Mouse (Mus musculus): Measurements from ENCODE around the gene Lyz2. TPM values are rescaled to one million over a fixed set of nuclear protein-coding genes. Genes with fewer than 3 reads are reported as not detected.
"Not testable (repeated sequence)": the region's sequence is repeated elsewhere in the genome, so short reads cannot be mapped to it uniquely, and the experiment has no call there.

Lyz2 gene
- polyA plus RNA-seq, 1 experiment: 4,776 TPM

GRCm38 (mm10) chr10:117299901-117300520 lies 17.9 kb upstream of the Lyz2 start:
- DNase-seq: no peak
- no peak for TF ChIP-seq POLR2A (IDR thresholded peaks at IDR 0.05; ENCODE audit: borderline replicate concordance, extremely low read depth, low read depth, low read length)
- no peak for TF ChIP-seq CTCF (IDR thresholded peaks at IDR 0.05; ENCODE audit: insufficient read depth, low read length)
- peaks cover 3% of the 10 kb centered on the region for H3K4me1 ChIP-seq (ENCODE audit: control insufficient read depth, insufficient read depth, low read length)
- no peak overlapping the region for H3K4me3 ChIP-seq (replicated peaks; ENCODE audit: extremely low read depth, low read depth, low read length)
- 79% methylated on average over 5 of the region's 5 CpGs for WGBS

GRCm38 (mm10) chr10:117299106-117299505 lies 17.0 kb upstream of the Lyz2 start:
- peaks cover 3% of the 10 kb centered on the region for H3K4me1 ChIP-seq (ENCODE audit: control insufficient read depth, insufficient read depth, low read length)
- no peak overlapping the region for H3K4me3 ChIP-seq (replicated peaks; ENCODE audit: extremely low read depth, low read depth, low read length)
- TF ChIP-seq CTCF (IDR thresholded peaks at IDR 0.05; ENCODE audit: insufficient read depth, low read length) (no peak), POLR2A (IDR thresholded peaks at IDR 0.05; ENCODE audit: borderline replicate concordance, extremely low read depth, low read depth, low read length) (no peak)
- 89% methylated on average over 4 of the region's 4 CpGs for WGBS
- no peak for DNase-seq

- WGBS: 70% methylated on average over 6 of the region's 6 CpGs
- DNase-seq: no peak
- no peak overlapping the region for H3K4me3 ChIP-seq (replicated peaks; ENCODE audit: extremely low read depth, low read depth, low read length)
- TF ChIP-seq POLR2A (IDR thresholded peaks at IDR 0.05; ENCODE audit: borderline replicate concordance, extremely low read depth, low read depth, low read length) (no peak), CTCF (IDR thresholded peaks at IDR 0.05; ENCODE audit: insufficient read depth, low read length) (no peak)
- peaks cover 3% of the 10 kb centered on the region for H3K4me1 ChIP-seq (ENCODE audit: control insufficient read depth, insufficient read depth, low read length)
Observed at GRCm38 (mm10) chr10:117298336-117298735, 16.2 kb upstream of the Lyz2 start.

DNA sequence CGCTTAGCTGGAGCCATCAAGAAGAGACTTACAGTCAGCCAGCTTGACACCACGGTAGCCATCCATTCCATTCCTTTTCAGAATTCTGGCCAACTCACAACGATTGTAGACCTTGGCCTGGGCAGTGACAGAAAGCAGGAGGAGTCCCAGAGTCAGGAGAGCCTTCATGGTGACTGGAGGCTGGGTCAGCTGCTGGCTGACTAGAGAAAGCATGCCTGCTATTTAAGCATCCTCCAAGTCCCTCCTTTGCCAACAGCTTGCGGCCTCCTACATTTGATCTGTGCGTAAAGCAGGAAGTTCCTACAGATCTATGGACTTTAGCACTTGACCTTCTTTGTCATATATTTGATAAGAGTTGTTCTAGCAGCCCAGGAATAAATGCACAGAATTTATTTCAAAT lies 10.6 kb upstream of the Lyz2 start, which contains the start of gene Lyz1:
Gene Lyz1, minus strand, starts transcription at position 198 of the 400 bp plus-strand sequence.
- Histone ChIP-seq H3K4me1 (ENCODE audit: control insufficient read depth, insufficient read depth, low read length) (no peaks in the 10 kb centered on the region; the same call in 1 of the 2 replicates), H3K4me3 (replicated peaks; ENCODE audit: extremely low read depth, low read depth, low read length) (no peak within 1 kb of the TSS)
- DNase-seq: no peak
- WGBS: 53% methylated on average over 5 of the region's 5 CpGs
- TF ChIP-seq POLR2A (IDR thresholded peaks at IDR 0.05; ENCODE audit: borderline replicate concordance, extremely low read depth, low read depth, low read length) (no peak), CTCF (IDR thresholded peaks at IDR 0.05; ENCODE audit: insufficient read depth, low read length) (no peak)

- H3K4me3 ChIP-seq (replicated peaks; ENCODE audit: extremely low read depth, low read depth, low read length); DNase-seq; H3K4me1 ChIP-seq (ENCODE audit: control insufficient read depth, insufficient read depth, low read length): not testable (repeated sequence)
- 91% methylated on average over 6 of the region's 6 CpGs for WGBS
Observed at GRCm38 (mm10) chr10:117290936-117291335, 8.8 kb upstream of the Lyz2 start.

- H3K4me3 ChIP-seq (replicated peaks; ENCODE audit: extremely low read depth, low read depth, low read length): no peak overlapping the region
- no peak for DNase-seq
- 59% methylated on average over 6 of the region's 6 CpGs for WGBS
- no peaks in the 10 kb centered on the region; the same call in 1 of the 2 replicates for H3K4me1 ChIP-seq (ENCODE audit: control insufficient read depth, insufficient read depth, low read length)
- no peak for TF ChIP-seq POLR2A (IDR thresholded peaks at IDR 0.05; ENCODE audit: borderline replicate concordance, extremely low read depth, low read depth, low read length)
- TF ChIP-seq CTCF (IDR thresholded peaks at IDR 0.05; ENCODE audit: insufficient read depth, low read length): no peak
Observed at GRCm38 (mm10) chr10:117290046-117290870, 8.1 kb upstream of the Lyz2 start.

DNA sequence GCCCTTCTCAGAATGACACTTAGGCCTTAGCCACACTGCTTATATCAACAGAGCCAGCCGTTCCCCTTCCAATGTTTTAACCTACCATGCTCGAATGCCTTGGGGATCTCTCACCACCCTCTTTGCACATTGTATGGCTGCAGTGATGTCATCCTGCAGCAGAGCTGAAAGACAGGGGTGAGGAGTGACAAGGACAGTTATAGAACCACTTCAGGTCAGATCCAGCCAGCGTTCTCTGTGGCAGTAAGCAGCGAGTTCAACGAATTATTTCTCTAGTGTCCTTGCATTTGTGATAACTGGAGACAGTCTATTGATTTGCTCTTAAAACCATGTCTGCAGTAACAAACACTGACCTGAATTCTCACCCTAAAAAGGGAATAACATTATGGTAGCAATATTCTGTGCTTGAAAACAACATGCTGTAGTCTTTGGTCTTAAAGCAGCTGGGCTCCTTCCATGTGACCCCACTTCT lies 6.9 kb upstream of the Lyz2 start:
- DNase-seq; H3K4me1 ChIP-seq (ENCODE audit: control insufficient read depth, insufficient read depth, low read length); H3K4me3 ChIP-seq (replicated peaks; ENCODE audit: extremely low read depth, low read depth, low read length): not testable (repeated sequence)
- 61% methylated on average over 5 of the region's 5 CpGs for WGBS

DNA sequence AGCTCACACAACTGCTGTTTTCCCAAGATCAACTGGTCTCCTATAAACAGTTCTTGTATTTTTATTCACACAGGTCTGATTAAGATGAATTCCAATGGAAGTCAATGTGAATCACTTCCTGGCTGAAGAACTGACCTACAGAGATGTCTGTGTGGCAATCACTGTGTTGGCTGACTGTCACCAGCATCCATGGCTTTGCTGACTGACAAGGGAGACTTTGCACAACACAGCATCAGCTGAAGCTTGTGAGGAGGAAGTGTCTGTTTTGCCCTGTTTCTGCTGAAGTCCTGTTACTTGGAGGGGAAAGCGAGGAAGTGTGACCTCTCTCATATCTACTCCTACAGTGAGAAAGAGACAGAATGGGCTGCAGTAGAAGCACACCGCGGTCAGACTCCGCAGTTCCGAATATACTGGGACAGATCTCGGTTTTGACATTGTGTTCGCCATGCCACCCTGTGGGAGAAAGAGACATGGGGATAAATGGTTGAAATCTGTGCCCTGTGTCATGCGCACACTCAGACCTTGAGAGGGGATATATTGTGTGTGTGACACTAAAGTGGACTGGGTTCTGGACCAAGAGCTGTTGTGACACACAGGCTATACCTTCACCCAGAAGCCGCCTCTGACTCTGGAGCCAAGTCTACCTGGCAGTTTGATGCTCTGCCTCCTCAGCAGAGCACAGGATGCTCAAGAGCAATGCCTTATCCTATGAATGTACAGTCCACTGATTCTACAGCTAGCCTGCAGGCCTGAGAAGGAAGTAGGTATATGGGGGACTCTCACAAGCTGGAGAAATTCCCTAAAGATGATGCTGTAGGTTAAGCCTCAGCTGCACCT lies 6.3 kb upstream of the Lyz2 start:
- DNase-seq: no peak
- TF ChIP-seq POLR2A (IDR thresholded peaks at IDR 0.05; ENCODE audit: borderline replicate concordance, extremely low read depth, low read depth, low read length) (no peak), CTCF (IDR thresholded peaks at IDR 0.05; ENCODE audit: insufficient read depth, low read length) (no peak)
- 86% methylated on average over 9 of the region's 9 CpGs for WGBS
- no peak overlapping the region for H3K4me3 ChIP-seq (replicated peaks; ENCODE audit: extremely low read depth, low read depth, low read length)
- no peaks in the 10 kb centered on the region; the same call in none of the 2 replicates for H3K4me1 ChIP-seq (ENCODE audit: control insufficient read depth, insufficient read depth, low read length)

DNA sequence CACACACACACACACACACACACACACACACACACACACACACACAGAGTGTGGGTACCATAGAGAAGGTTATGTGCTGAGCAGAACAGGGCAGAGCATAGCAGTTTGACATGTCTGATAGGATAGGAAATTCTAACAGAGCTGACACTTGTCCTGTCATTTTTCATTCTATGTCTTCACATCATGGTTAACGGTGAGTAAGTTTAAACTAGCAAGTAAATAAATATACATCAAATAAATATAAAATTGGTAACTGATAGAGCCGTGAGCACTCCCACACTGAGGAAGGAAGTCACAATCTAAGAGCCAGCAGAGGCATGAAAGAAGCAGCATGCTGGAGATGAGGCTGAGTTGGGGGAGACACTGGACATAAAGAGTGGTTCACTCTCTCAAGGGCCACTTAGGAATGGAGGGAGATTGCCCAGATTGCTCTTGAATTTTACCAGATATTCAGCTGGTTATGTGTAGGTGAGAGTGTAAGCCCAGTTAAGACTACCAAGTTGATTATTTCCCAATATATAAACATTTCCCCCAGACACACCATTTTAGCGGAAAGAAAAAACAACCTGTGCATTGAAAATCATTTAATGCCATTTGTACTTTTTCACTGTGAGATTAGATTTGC lies 5.2 kb upstream of the Lyz2 start:
- DNase-seq: no peak
- 56% methylated on average over 3 of the region's 3 CpGs for WGBS
- no peak overlapping the region for H3K4me3 ChIP-seq (replicated peaks; ENCODE audit: extremely low read depth, low read depth, low read length)
- TF ChIP-seq CTCF (IDR thresholded peaks at IDR 0.05; ENCODE audit: insufficient read depth, low read length): no peak
- TF ChIP-seq POLR2A (IDR thresholded peaks at IDR 0.05; ENCODE audit: borderline replicate concordance, extremely low read depth, low read depth, low read length): no peak
- H3K4me1 ChIP-seq (ENCODE audit: control insufficient read depth, insufficient read depth, low read length): no peaks in the 10 kb centered on the region; the same call in none of the 2 replicates
